Mouse (Mus musculus) spleen, adult 2 months (tissue): ENCODE data around the gene Tubg1.
"Not testable (repeated sequence)": the region's sequence is repeated elsewhere in the genome, so short reads cannot be mapped to it uniquely, and the experiment has no call there.

Source experiments
- CTCF ChIP-seq: fragments of 200-500 bp; IDR thresholded peaks from 2 replicates; pipeline ENCODE4 v1.5.1; 2011; ENCODE audit warnings: mild to moderate bottlenecking, inconsistent platforms; ENCODE audit not compliant: insufficient read depth, insufficient read length, insufficient replicate concordance; ENCODE audit errors: extremely low read depth
- POLR2A ChIP-seq: fragments of 200-500 bp; IDR thresholded peaks from 2 replicates; pipeline ENCODE4 v1.6.1; 2011; ENCODE audit warnings: low read depth, low read length, inconsistent platforms

DNA sequence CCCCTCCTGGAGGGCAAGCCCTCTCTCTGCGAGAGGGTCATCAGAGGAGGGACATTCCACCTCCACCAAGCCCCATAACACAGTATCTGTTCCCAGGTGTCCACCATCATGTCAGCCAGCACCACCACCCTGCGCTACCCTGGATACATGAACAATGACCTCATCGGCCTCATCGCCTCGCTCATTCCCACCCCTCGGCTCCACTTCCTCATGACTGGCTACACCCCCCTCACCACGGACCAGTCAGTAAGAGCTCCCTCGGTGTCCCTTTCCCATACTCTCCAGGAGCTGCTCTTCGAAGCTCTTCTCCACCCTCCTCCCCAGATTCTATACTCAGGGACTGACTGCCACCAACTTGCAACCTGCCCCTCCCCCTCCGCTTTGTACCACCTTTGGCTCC lies 40.4 kb downstream of the Tubg1 start:
- TF ChIP-seq CTCF, POLR2A: not testable (repeated sequence)
